Mouse (Mus musculus) adrenal gland, adult 18-20 months (tissue): ENCODE data around the gene Adamtsl5. TPM values are rescaled to one million over a fixed set of nuclear protein-coding genes. Genes with fewer than 3 reads are reported as not detected.
A peak's percentile ranks its signal among the peaks of the same experiment; 100 is the strongest.

ENCODE experiments used
- DNase-seq, 2 experiments: peaks; one replicate each; pipeline ENCODE4 v3.0.0; 2021 to 2022; ENCODE audit warnings: low spot score in 2 of 2
- microRNA-seq, 2 experiments: library from miRNA; unstranded; fragments of <30 nt; microRNA quantifications; one replicate each; pipeline ENCODE4 v1.2.0; 2021; ENCODE audit warnings: borderline number of aligned reads in 2 of 2
- total RNA-seq, 2 experiments: library from RNA; stranded (reverse); gene quantifications; 1 replicate in 1 of 2; 2 replicates in 1 of 2; pipeline ENCODE4 v1.2.3; 2021

Adamtsl5 gene
- total RNA-seq, 2 experiments from 2014 or later, result 5.1 to 11.5 TPM

DNA sequence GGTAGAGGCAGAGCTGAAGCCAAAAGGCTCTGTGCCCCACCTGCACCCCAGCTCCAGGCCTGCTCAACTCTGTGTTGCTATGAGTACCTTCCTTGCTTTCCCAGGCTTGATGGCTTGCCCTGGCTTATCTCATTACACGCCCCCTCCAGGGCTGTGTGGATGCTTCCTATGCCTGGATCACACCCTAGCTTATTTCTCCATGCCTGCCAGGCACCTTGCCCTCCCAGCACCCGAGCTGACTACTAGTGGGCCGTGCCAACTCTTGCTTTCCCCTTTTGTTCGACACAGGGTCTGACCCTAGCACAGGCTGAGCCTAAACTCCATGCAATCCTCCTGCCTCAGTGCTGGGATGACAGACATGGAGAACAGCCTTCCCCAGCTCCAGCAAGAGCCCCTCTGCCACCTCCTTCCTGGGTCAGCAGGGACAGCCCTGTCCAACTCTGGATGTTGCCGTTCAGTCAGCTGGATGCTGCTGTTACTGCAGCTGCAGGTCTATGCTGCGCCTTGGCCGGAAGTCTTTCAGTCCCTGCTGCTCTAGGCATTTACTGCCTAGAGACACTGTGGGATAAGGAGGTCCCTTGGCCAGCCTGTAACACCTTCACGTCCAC, 50.6 kb downstream of the Adamtsl5 start:
- DNase-seq, result no peak

DNA sequence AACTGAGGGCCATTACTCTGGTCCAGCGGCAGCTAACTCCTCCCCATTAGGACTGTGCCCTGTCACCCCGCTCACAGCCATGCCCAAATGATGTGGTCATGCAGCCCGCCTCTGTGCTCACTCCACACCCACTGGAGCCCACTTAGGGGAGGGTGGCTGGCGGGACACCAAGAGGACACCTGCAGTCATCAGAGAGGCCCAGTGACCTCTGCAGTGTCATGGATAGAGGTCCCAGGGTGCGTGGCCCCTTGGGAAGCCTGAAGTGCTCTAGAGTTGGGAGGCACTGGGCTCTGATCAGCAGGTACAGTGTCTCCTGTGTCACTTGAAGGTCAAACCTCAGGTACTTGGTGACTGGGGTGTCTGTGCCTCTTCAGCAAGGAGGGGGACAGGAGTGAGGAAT, 51.4 kb downstream of the Adamtsl5 start:
- no peak for DNase-seq

DNA sequence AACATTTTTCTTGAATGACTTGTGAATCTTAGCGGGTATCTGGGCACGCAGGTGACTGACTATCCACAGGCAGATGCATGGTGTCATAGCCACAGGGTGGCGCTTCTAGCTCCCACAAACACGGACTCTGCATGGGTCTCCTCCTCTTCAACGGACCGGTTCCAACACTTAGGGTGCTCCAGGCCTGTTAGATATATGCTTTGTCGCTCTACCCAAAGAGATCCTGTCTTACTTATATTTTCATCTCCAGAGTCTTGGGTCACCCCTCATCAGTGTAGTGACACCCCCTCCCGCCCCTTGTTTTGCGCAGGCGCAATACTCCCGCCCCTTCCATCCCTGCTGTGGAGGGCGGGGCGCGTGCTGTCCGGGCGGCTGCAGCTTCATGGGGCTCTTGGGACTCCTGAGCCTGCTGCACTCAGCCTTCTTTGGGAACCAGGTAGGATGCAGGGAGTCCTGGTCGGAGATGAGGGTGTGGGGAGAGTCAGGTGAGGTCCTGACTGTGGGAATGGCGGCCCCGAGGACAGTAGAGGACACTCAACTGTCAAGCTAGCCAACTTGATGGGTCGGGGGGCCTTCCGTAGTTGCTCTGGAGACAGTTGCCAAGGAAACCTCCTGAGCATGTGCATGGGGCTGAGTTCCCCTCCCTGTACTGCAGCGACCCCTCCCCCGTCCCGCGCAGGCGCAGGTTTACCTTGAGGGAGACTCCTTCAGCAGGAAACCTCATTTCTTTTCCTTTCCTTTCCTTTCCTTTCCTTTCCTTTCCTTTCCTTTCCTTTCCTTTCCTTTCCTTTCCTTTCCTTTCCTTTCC, 52.4 kb downstream of the Adamtsl5 start, which contains the start of gene Apc2:
Gene Apc2, plus strand, starts transcription at position 360 of the 808 bp plus-strand sequence.
- DNase-seq, result peak; percentile 62 to 63

DNA sequence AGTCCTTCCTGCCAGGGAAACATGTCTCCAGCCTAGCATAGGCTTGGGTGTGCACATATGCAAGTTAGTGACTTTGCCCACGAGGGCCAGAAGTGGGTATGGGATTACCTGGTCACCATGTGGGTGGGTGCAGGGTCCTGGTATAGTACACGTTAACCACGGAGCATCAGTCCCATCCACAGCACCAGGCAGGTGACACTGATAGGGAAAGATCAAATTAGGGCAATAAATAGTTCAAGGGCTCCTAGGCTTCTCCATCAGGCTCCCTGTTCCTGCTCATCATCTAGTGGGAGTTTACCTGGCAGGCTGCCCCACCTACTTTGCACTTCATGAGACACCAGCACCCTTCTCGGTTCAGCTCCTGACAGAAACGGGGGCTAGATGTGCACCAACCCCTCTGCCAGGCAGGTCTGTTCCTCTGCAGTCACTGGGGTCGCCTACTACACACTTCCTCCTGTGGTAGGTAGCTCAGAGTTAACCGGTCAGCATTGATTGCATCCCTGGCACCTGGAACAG, 53.4 kb downstream of the Adamtsl5 start:
- no peak for DNase-seq

DNA sequence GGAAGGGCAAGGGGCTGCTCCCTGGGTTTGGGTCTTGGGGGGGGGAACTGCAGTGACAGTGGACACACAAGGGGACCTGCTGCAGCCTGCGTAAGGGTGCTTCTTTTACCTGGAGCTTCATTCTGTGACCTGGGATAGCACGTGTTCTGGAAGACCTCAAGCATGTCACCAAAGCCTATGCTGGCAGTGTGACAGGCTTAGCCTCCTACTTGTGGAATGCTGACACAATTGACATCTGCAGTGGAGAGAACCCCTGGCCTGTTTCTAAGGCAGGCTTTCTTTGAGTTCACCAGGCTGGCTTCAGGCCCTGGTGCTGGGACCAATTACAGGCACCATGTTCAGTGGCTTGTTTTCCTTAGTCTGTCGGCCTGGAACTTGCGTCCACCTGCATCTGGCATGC, 53.9 kb downstream of the Adamtsl5 start:
- no peak for DNase-seq

DNA sequence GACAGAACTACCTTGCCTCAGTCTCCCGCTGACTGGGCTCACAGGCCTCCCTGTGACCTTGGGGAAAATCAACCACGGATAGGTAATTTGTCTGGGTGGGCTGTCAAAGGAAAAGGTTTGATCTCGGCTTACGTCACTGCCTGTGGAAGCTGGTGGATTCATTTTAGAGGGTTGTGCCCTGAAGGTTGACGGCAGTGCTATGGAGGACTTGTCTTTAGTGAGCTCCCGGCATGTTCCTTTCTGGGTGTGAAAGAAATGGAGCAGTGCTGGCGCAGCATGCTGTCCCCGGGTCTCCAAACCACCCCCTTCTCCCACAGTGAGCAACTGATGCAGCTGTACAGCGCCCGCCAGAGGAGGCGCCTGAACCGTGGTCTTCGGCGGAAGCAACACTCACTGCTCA, 54.9 kb downstream of the Adamtsl5 start:
- DNase-seq, result no peak

DNA sequence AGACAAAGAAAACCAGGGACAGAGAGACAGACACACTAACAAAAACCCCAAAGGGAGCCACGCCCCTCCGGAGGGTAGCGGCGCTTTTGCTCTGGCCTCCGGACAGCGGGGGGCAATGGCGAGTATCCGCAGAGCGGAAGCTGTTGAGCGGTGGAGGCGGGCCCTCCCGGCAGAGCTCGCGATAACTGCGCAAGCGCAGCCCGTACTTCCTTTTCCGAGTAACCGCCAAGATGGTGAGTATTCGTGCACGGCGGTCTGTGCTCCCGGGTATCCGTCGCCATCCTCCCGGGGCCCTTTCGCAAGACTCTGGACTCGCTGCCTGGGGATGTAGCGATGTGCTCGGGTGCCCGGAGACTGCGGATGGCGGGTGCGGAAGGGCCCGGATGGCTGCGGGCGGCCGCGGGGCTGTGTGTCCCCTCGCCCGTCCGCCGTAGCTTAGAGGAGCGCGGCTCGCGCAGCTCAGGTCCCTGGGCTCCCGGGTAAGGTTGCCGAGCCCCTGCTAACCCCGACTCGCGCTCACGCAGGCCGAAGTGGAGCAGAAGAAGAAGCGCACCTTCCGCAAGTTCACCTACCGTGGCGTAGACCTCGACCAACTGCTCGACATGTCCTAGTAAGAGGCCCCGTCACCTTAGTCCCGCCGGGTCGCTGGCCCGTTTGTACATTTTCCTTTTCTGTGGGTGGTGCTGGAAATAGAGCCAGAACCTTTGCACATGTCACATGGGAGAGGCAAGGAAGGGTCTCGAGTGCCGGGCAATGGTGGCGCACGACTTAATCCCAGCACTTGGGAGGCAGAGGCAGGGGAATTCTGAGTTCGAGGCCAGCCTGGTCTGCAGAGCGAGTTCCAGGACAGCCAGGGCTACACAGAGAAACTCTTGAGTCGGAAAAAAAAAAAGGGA, 55.7 kb downstream of the Adamtsl5 start, which contains the start of gene Rps15:
Gene Rps15, plus strand, starts transcription at position 203 of the 896 bp plus-strand sequence.
- peak; percentile 91 to 93 for DNase-seq

Small RNA genes within 50 kb of the gene (microRNA-seq; reads per million reads assigned to microRNA genes)
- gene Gm22721, result 0 reads per million in 2 experiments

Other genes starting within 250 kb of the Adamtsl5 start
- 10 to 100 TPM; 31.0 to 41.4 TPM for gene Sbno2, start 242.8 kb downstream of the Adamtsl5 start, total RNA-seq
- gene Stk11, start 232.6 kb downstream of the Adamtsl5 start, total RNA-seq, result 100 to 1,000 TPM; 154 to 158 TPM
- gene Atp5d, start 209.8 kb downstream of the Adamtsl5 start, total RNA-seq, result 1,000 to 10,000 TPM in 1 of 2 experiments, 100 to 1,000 TPM in 1; 593 to 1,133 TPM
- 100 to 1,000 TPM; 129 to 266 TPM for gene Cbarp, start 207.6 kb downstream of the Adamtsl5 start, total RNA-seq
- 10 to 100 TPM; 64.8 to 82.0 TPM for gene Midn, start 200.1 kb downstream of the Adamtsl5 start, total RNA-seq
- 10 to 100 TPM; 34.7 to 46.3 TPM for gene Cirbp, start 182.4 kb downstream of the Adamtsl5 start, total RNA-seq
- 10 to 100 TPM; 14.7 to 16.6 TPM for gene 1600002K03Rik, start 175.5 kb downstream of the Adamtsl5 start, total RNA-seq
- gene Efna2, start 168.9 kb downstream of the Adamtsl5 start, total RNA-seq, result 1 to 10 TPM; 1.3 to 2.1 TPM
- gene Mum1, start 122.0 kb downstream of the Adamtsl5 start, total RNA-seq, result 10 to 100 TPM; 17.4 to 18.4 TPM
- gene Ndufs7, start 99.3 kb downstream of the Adamtsl5 start, total RNA-seq, result 100 to 1,000 TPM; 294 to 370 TPM
- 100 to 1,000 TPM; 146 to 236 TPM for gene Gamt, start 87.4 kb downstream of the Adamtsl5 start, total RNA-seq
- 100 to 1,000 TPM in 1 of 2 experiments, 10 to 100 TPM in 1; 90.2 to 100 TPM for gene Dazap1, start 86.9 kb downstream of the Adamtsl5 start, total RNA-seq
- gene Rps15, start 56.0 kb downstream of the Adamtsl5 start, total RNA-seq, result 1,000 to 10,000 TPM; 1,162 to 1,195 TPM
- 1 to 10 TPM; 1.8 to 2.0 TPM for gene Apc2, start 52.4 kb downstream of the Adamtsl5 start, total RNA-seq
- 10 to 100 TPM; 25.0 to 28.9 TPM for gene 2310011J03Rik, start 27.9 kb downstream of the Adamtsl5 start, total RNA-seq
- gene Pcsk4, start 18.9 kb downstream of the Adamtsl5 start, total RNA-seq, result 1 to 10 TPM; 1.6 to 3.1 TPM
- gene Reep6, start 18.5 kb downstream of the Adamtsl5 start, total RNA-seq, result 10 to 100 TPM; 10.2 to 20.8 TPM
- under 1 TPM; 0.19 to 0.27 TPM for gene Plk5, start 8.0 kb upstream of the Adamtsl5 start, total RNA-seq
- gene Mex3d, start 39.2 kb upstream of the Adamtsl5 start, total RNA-seq, result 10 to 100 TPM; 16.6 to 18.0 TPM
- gene Mbd3, start 51.1 kb upstream of the Adamtsl5 start, total RNA-seq, result 100 to 1,000 TPM; 137 to 157 TPM
- 1,000 to 10,000 TPM in 1 of 2 experiments, 100 to 1,000 TPM in 1; 797 to 1,071 TPM for gene Uqcr11, start 58.4 kb upstream of the Adamtsl5 start, total RNA-seq
- 10 to 100 TPM; 32.9 to 44.2 TPM for gene Tcf3, start 85.2 kb upstream of the Adamtsl5 start, total RNA-seq
- not detected for gene Onecut3, start 146.4 kb upstream of the Adamtsl5 start, total RNA-seq
- 1 to 10 TPM in 1 of 2 experiments, under 1 TPM in 1; 0.80 to 1.1 TPM for gene Atp8b3, start 190.7 kb upstream of the Adamtsl5 start, total RNA-seq
- gene Rexo1, start 213.1 kb upstream of the Adamtsl5 start, total RNA-seq, result 10 to 100 TPM; 32.9 to 48.4 TPM
- gene Klf16, start 228.9 kb upstream of the Adamtsl5 start, total RNA-seq, result 10 to 100 TPM; 11.3 to 12.3 TPM
- gene Abhd17a, start 241.9 kb upstream of the Adamtsl5 start, total RNA-seq, result 100 to 1,000 TPM in 1 of 2 experiments, 10 to 100 TPM in 1; 94.5 to 102 TPM